Mouse (Mus musculus): ENCODE measurements around the gene Ptgds. TPM values are rescaled to one million over a fixed set of nuclear protein-coding genes. Genes with fewer than 3 reads are reported as not detected.

The Ptgds gene
- polyA plus RNA-seq, 1 experiment from 2014 or later = 6.1 TPM

GRCm38 (mm10) chr2:25433101-25433500 is 36.7 kb downstream of the Ptgds start:
- ATAC-seq = no peak
- Histone ChIP-seq H3K36me3 (ENCODE audit: insufficient read depth, low read length) (no peaks in the 10 kb centered on the region; the same call in 1 of the 2 replicates), H3K9me3 (ENCODE audit: low read length) (no peaks in the 10 kb centered on the region), H3K27me3 (replicated peaks; ENCODE audit: insufficient read depth, low read length) (peaks cover 10% of the 10 kb centered on the region; the same call in 1 of the 2 replicates), H3K4me2 (replicated peaks; ENCODE audit: low read depth, low read length) (no peak overlapping the region), H3K9ac (replicated peaks; ENCODE audit: low read depth) (no peak overlapping the region), H3K4me3 (ENCODE audit: low read depth, low read length) (no peak overlapping the region), H3K27ac (ENCODE audit: low read length) (no peak overlapping the region), H3K4me1 (ENCODE audit: insufficient read depth, low read depth, low read length) (no peaks in the 10 kb centered on the region)
- TF ChIP-seq CTCF (IDR thresholded peaks at IDR 0.05) (no peak), EP300 (IDR thresholded peaks at IDR 0.05) (no peak)
- no peak for DNase-seq (ENCODE audit: low spot score)
- WGBS = 79% methylated on average over 17 of the region's 17 CpGs

GRCm38 (mm10) chr2:25432326-25433098 is 37.3 kb downstream of the Ptgds start:
- 68% methylated on average over 11 of the region's 11 CpGs for whole genome bisulfite sequencing
- peaks cover 10% of the 10 kb centered on the region; the same call in 1 of the 2 replicates for H3K27me3 ChIP-seq (replicated peaks; ENCODE audit: insufficient read depth, low read length)
- H3K4me3 ChIP-seq (ENCODE audit: low read depth, low read length) = no peak overlapping the region
- no peak overlapping the region for H3K9ac ChIP-seq (replicated peaks; ENCODE audit: low read depth)
- no peaks in the 10 kb centered on the region for H3K4me1 ChIP-seq (ENCODE audit: insufficient read depth, low read depth, low read length)
- H3K27ac ChIP-seq (ENCODE audit: low read length) = no peak overlapping the region
- DNase-seq (ENCODE audit: low spot score) (no peak), ATAC-seq (no peak)
- no peak for TF ChIP-seq EP300 (IDR thresholded peaks at IDR 0.05)
- no peak for TF ChIP-seq CTCF (IDR thresholded peaks at IDR 0.05)
- no peak overlapping the region for H3K4me2 ChIP-seq (replicated peaks; ENCODE audit: low read depth, low read length)
- no peaks in the 10 kb centered on the region for H3K9me3 ChIP-seq (ENCODE audit: low read length)
- H3K36me3 ChIP-seq (ENCODE audit: insufficient read depth, low read length) = no peaks in the 10 kb centered on the region

GRCm38 (mm10) chr2:25431308-25431855 is 38.5 kb downstream of the Ptgds start:
- Histone ChIP-seq H3K4me2 (replicated peaks; ENCODE audit: low read depth, low read length) (no peak overlapping the region), H3K4me3 (ENCODE audit: low read depth, low read length) (no peak overlapping the region), H3K36me3 (ENCODE audit: insufficient read depth, low read length) (no peaks in the 10 kb centered on the region), H3K27ac (ENCODE audit: low read length) (no peak overlapping the region), H3K27me3 (replicated peaks; ENCODE audit: insufficient read depth, low read length) (peaks cover 10% of the 10 kb centered on the region; the same call in 1 of the 2 replicates), H3K4me1 (ENCODE audit: insufficient read depth, low read depth, low read length) (no peaks in the 10 kb centered on the region), H3K9ac (replicated peaks; ENCODE audit: low read depth) (no peak overlapping the region), H3K9me3 (ENCODE audit: low read length) (no peaks in the 10 kb centered on the region)
- ATAC-seq (no peak), DNase-seq (ENCODE audit: low spot score) (no peak)
- WGBS = 67% methylated on average over 6 of the region's 6 CpGs
- no peak for TF ChIP-seq CTCF (IDR thresholded peaks at IDR 0.05)
- TF ChIP-seq EP300 (IDR thresholded peaks at IDR 0.05) = no peak

GRCm38 (mm10) chr2:25430395-25431233 is 39.2 kb downstream of the Ptgds start:
- no peak for TF ChIP-seq EP300 (IDR thresholded peaks at IDR 0.05)
- TF ChIP-seq CTCF (IDR thresholded peaks at IDR 0.05) = no peak
- Histone ChIP-seq H3K9ac (replicated peaks; ENCODE audit: low read depth) (no peak overlapping the region), H3K36me3 (ENCODE audit: insufficient read depth, low read length) (no peaks in the 10 kb centered on the region), H3K27me3 (replicated peaks; ENCODE audit: insufficient read depth, low read length) (peaks cover 10% of the 10 kb centered on the region; the same call in 1 of the 2 replicates), H3K4me1 (ENCODE audit: insufficient read depth, low read depth, low read length) (no peaks in the 10 kb centered on the region), H3K27ac (ENCODE audit: low read length) (no peak overlapping the region), H3K9me3 (ENCODE audit: low read length) (no peaks in the 10 kb centered on the region), H3K4me3 (ENCODE audit: low read depth, low read length) (no peak overlapping the region), H3K4me2 (replicated peaks; ENCODE audit: low read depth, low read length) (no peak overlapping the region)
- DNase-seq (ENCODE audit: low spot score) = no peak
- WGBS = 61% methylated on average over 17 of the region's 17 CpGs
- ATAC-seq = no peak

GRCm38 (mm10) chr2:25429435-25430180 is 40.2 kb downstream of the Ptgds start:
- H3K4me1 ChIP-seq (ENCODE audit: insufficient read depth, low read depth, low read length) = no peaks in the 10 kb centered on the region
- H3K9ac ChIP-seq (replicated peaks; ENCODE audit: low read depth) = no peak overlapping the region
- H3K27ac ChIP-seq (ENCODE audit: low read length) = no peak overlapping the region
- no peak for TF ChIP-seq EP300 (IDR thresholded peaks at IDR 0.05)
- TF ChIP-seq CTCF (IDR thresholded peaks at IDR 0.05) = no peak
- DNase-seq (ENCODE audit: low spot score) (no peak), ATAC-seq (no peak)
- H3K36me3 ChIP-seq (ENCODE audit: insufficient read depth, low read length) = no peaks in the 10 kb centered on the region
- H3K27me3 ChIP-seq (replicated peaks; ENCODE audit: insufficient read depth, low read length) = peaks cover 10% of the 10 kb centered on the region; the same call in 1 of the 2 replicates
- peak overlapping the region; percentile 100 for H3K4me2 ChIP-seq (replicated peaks; ENCODE audit: low read depth, low read length)
- H3K4me3 ChIP-seq (ENCODE audit: low read depth, low read length) = no peak overlapping the region
- WGBS = 57% methylated on average over 5 of the region's 5 CpGs
- H3K9me3 ChIP-seq (ENCODE audit: low read length) = no peaks in the 10 kb centered on the region

Measured in lung, postnatal 0 days (tissue).